Mouse (Mus musculus) testis, adult 2 months (tissue): ENCODE data around the gene Rad51b.

Source experiments
- CTCF ChIP-seq: fragments of 200-500 bp; IDR thresholded peaks from 2 replicates; pipeline ENCODE4 v1.5.1; 2012; ENCODE audit warnings: low read depth, mild to moderate bottlenecking, inconsistent platforms, low read length, moderate library complexity; ENCODE audit not compliant: control insufficient read depth, insufficient read depth, insufficient replicate concordance
- POLR2A ChIP-seq: fragments of 200-500 bp; IDR thresholded peaks from 2 replicates; pipeline ENCODE4 v1.6.1; 2012; ENCODE audit warnings: low read depth, mild to moderate bottlenecking, inconsistent platforms, low read length, moderate library complexity; ENCODE audit not compliant: control insufficient read depth

- TF ChIP-seq CTCF, result no peak
- TF ChIP-seq POLR2A, result no peak
Observed at GRCm38 (mm10) chr12:79762570-79763275, 465.6 kb downstream of the Rad51b start.
